Comparison of ENCODE assay signal across 9 mouse cellular contexts in the genomic region with DNA sequence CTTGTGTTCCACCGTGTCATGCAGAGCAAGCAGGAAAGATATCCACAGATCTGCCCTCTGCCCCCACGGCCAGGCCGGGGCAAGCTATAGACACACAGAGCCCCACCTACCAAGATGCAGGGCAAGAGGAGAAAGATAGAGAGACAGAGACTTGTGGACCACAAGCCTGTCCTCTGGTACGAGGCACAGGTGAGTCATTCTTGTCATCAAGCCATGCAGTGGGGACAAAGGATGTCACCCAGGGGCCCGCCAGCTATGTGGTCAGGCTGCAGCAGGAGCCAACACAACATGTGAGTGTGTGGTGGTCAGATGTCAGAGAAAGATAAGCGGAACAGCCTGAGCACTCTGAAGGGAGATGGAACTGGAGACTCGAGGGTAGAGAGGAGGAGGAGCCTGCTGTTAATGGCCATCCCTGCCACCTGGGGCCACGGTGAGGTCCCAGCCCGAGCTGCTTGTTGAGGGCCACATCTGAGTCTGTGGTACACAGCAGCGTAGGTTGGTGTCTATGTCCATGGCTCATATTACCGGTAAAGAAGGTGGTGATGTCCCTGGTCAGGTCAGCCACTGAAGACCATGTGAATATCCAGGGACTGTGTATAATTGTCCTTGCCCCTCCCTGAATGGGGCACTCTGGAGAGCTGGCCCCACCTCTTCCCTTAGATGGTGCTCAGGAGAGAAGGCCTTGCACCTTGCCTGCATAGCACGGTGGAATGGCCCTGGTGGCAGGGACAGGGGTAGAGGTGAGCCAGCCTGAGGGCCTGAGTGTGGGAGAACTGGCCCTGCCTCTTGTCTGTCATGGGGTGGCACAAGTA.
A peak's percentile ranks its signal among the peaks of the same experiment; 100 is the strongest.
DNase-seq lines count a peak whose midpoint lies in the region; ATAC-seq lines count a peak whose summit lies in the region.
"Had no signal": no experiment of that assay in that cellular context is flagged by ENCODE, and none has a peak within 500 bp of the region (broad histone marks: within the 10 kb centered on the region; RNA-seq: fewer than 3 reads in every experiment).

No protein-coding gene starts in this region.

- H3K4me3 ChIP-seq in kidney, embryonic 14.5 days (ENCODE audit: low read length) = no peak overlapping the region
- H3K4me3 ChIP-seq in embryonic facial prominence, embryonic 10.5 days = no peak overlapping the region
- H3K4me3 ChIP-seq in intestine, embryonic 16.5 days (ENCODE audit: low read length) = no peak overlapping the region
- H3K4me3 ChIP-seq in midbrain, embryonic 16.5 days (ENCODE audit: low read depth, low read length) = no peak overlapping the region

- DNase-seq in kidney, adult 9 months = no peak
- no peak for DNase-seq in embryonic facial prominence, embryonic 10.5 days (ENCODE audit: low spot score)
- no peak for DNase-seq in embryo, embryonic 11 days
- DNase-seq in right cerebral cortex, adult 2 months (ENCODE audit: low spot score in 2 of 2) = no peak
- no peak for DNase-seq in testis, postnatal 14 days (ENCODE audit: low spot score)
- DNase-seq: cerebellum, postnatal 14 days had no signal

- no peak overlapping the region for H3K9ac ChIP-seq in kidney, embryonic 14.5 days (ENCODE audit: low read depth, low read length)
- no peak overlapping the region for H3K9ac ChIP-seq in intestine, embryonic 16.5 days (ENCODE audit: low read depth, low read length)
- no peak overlapping the region for H3K9ac ChIP-seq in midbrain, embryonic 16.5 days (ENCODE audit: low read depth, low read length)

- H3K36me3 ChIP-seq in kidney, embryonic 14.5 days (ENCODE audit: control insufficient read depth, insufficient read depth, low read length) = no peaks in the 10 kb centered on the region
- H3K36me3 ChIP-seq in embryonic facial prominence, embryonic 10.5 days (replicated peaks) = no peaks in the 10 kb centered on the region
- H3K36me3 ChIP-seq in intestine, embryonic 16.5 days (ENCODE audit: control insufficient read depth, insufficient read depth, low read length) = no peaks in the 10 kb centered on the region
- H3K36me3 ChIP-seq in midbrain, embryonic 16.5 days (ENCODE audit: control insufficient read depth, insufficient read depth, low read length) = no peaks in the 10 kb centered on the region

- ATAC-seq in kidney, embryonic 14.5 days (ENCODE audit: low FRiP score, low TSS enrichment) = peak; percentile 51; the same call in 1 of the 2 replicates
- peak; percentile 56 for ATAC-seq in intestine, embryonic 16.5 days
- 0 out of 2 replicates have a peak, but pooled peaks have one; percentile 17 for ATAC-seq in midbrain, embryonic 16.5 days

- no peak overlapping the region for H3K27ac ChIP-seq in kidney, embryonic 14.5 days (ENCODE audit: low read depth, low read length)
- H3K27ac ChIP-seq in embryonic facial prominence, embryonic 10.5 days (replicated peaks) = peak overlapping the region; percentile 73
- H3K27ac ChIP-seq in intestine, embryonic 16.5 days (ENCODE audit: low read length) = no peak overlapping the region
- no peak overlapping the region for H3K27ac ChIP-seq in midbrain, embryonic 16.5 days (ENCODE audit: low read length)

- no peaks in the 10 kb centered on the region for H3K27me3 ChIP-seq in kidney, embryonic 14.5 days (ENCODE audit: control insufficient read depth, insufficient read depth, low read length)
- H3K27me3 ChIP-seq in embryonic facial prominence, embryonic 10.5 days (replicated peaks; ENCODE audit: low read depth, poor library complexity, severe bottlenecking) = no peaks in the 10 kb centered on the region
- no peaks in the 10 kb centered on the region for H3K27me3 ChIP-seq in intestine, embryonic 16.5 days (replicated peaks; ENCODE audit: control insufficient read depth, insufficient read depth, low read length)
- no peaks in the 10 kb centered on the region for H3K27me3 ChIP-seq in midbrain, embryonic 16.5 days (ENCODE audit: control insufficient read depth, insufficient read depth, low read depth, low read length)

- H3K9me3 ChIP-seq in kidney, embryonic 14.5 days (ENCODE audit: control insufficient read depth, low read length) = no peaks in the 10 kb centered on the region
- H3K9me3 ChIP-seq in embryonic facial prominence, embryonic 10.5 days = no peaks in the 10 kb centered on the region
- H3K9me3 ChIP-seq in intestine, embryonic 16.5 days (ENCODE audit: control insufficient read depth, low read length) = no peaks in the 10 kb centered on the region
- no peaks in the 10 kb centered on the region for H3K9me3 ChIP-seq in midbrain, embryonic 16.5 days (replicated peaks; ENCODE audit: control insufficient read depth, low read length, poor library complexity, severe bottlenecking)

- peaks cover 17% of the 10 kb centered on the region for H3K4me1 ChIP-seq in kidney, embryonic 14.5 days (ENCODE audit: control insufficient read depth, insufficient read depth, low read length)
- H3K4me1 ChIP-seq in embryonic facial prominence, embryonic 10.5 days = peaks cover 35% of the 10 kb centered on the region
- H3K4me1 ChIP-seq in intestine, embryonic 16.5 days (ENCODE audit: control insufficient read depth, insufficient read depth, low read length) = peaks cover 5% of the 10 kb centered on the region; the same call in 1 of the 2 replicates
- no peaks in the 10 kb centered on the region for H3K4me1 ChIP-seq in midbrain, embryonic 16.5 days (ENCODE audit: control insufficient read depth, insufficient read depth, low read length)

- H3K4me2 ChIP-seq in kidney, embryonic 14.5 days (replicated peaks; ENCODE audit: low read depth, low read length) = no peak overlapping the region
- H3K4me2 ChIP-seq in intestine, embryonic 16.5 days (ENCODE audit: low read depth, low read length) = no peak overlapping the region
- H3K4me2 ChIP-seq in midbrain, embryonic 16.5 days (ENCODE audit: low read length) = no peak overlapping the region

- 63% methylated on average over 12 of the region's 12 CpGs for WGBS in kidney, embryonic 14.5 days
- WGBS in embryonic facial prominence, embryonic 10.5 days = 70% methylated on average over 12 of the region's 12 CpGs
- WGBS in intestine, embryonic 16.5 days = 68% methylated on average over 12 of the region's 12 CpGs
- 79% methylated on average over 12 of the region's 12 CpGs for WGBS in midbrain, embryonic 16.5 days
